Comparison of ENCODE assay signal across 25 mouse cellular contexts in the genomic region with DNA sequence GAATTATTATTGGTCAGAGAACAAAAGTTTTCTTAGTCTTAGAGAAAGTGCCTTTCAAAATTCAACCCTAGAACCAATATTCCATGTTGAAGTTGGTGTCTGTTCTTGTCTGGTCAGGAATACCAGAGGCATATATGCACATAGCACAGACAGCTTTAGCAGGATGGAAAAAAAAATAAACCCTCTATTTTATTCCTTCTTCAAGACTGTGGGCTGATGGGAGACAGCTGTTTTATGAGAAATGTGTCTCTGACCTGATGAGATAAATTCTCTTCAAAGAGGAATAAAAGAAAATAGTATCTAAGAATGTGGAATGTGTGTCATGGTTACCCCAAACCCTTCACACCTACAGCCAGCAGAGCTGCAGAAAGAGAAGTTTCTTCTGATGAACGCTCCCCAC.
DNase-seq lines count a peak whose midpoint lies in the region; ATAC-seq and TF ChIP-seq lines count a peak whose summit lies in the region.
"Had no signal": no experiment of that assay in that cellular context is flagged by ENCODE, and none has a peak within 500 bp of the region (broad histone marks: within the 10 kb centered on the region; RNA-seq: fewer than 3 reads in every experiment).

No protein-coding gene starts in this region.

- no peak for TF ChIP-seq CTCF in kidney, postnatal 0 days (IDR thresholded peaks at IDR 0.05; ENCODE audit: low read depth)

- no peak overlapping the region for H3K4me2 ChIP-seq in kidney, postnatal 0 days (ENCODE audit: low read length)
- H3K4me2 ChIP-seq in limb, embryonic 12.5 days: no peak overlapping the region
- no peak overlapping the region for H3K4me2 ChIP-seq in lung, embryonic 16.5 days (ENCODE audit: low read depth, low read length)
- H3K4me2 ChIP-seq: embryonic facial prominence, embryonic 12.5 days; forebrain, embryonic 13.5 days had no signal

- 59% methylated on average over 1 of the region's 1 CpGs for WGBS in kidney, postnatal 0 days
- 45% methylated on average over 1 of the region's 1 CpGs for WGBS in limb, embryonic 12.5 days
- 71% methylated on average over 1 of the region's 1 CpGs for WGBS in limb, embryonic 10.5 days
- WGBS in lung, embryonic 16.5 days: 31% methylated on average over 1 of the region's 1 CpGs

- no peaks in the 10 kb centered on the region for H3K4me1 ChIP-seq in kidney, postnatal 0 days (replicated peaks; ENCODE audit: insufficient read depth, low read length)
- peaks cover 24% of the 10 kb centered on the region for H3K4me1 ChIP-seq in limb, embryonic 12.5 days (replicated peaks)
- H3K4me1 ChIP-seq in limb, embryonic 10.5 days: peaks cover 25% of the 10 kb centered on the region
- no peaks in the 10 kb centered on the region; the same call in 1 of the 2 replicates for H3K4me1 ChIP-seq in lung, embryonic 16.5 days (replicated peaks; ENCODE audit: control insufficient read depth, insufficient read depth, low read length)

- H3K27me3 ChIP-seq in kidney, postnatal 0 days (ENCODE audit: insufficient read depth, low read length): no peaks in the 10 kb centered on the region
- 0 out of 2 replicates have a peak, but pooled peaks cover 4% of the 10 kb centered on the region for H3K27me3 ChIP-seq in limb, embryonic 12.5 days
- peaks cover 13% of the 10 kb centered on the region; the same call in 1 of the 2 replicates for H3K27me3 ChIP-seq in limb, embryonic 10.5 days (ENCODE audit: low read depth, poor library complexity, severe bottlenecking)
- no peaks in the 10 kb centered on the region for H3K27me3 ChIP-seq in lung, embryonic 16.5 days (ENCODE audit: control insufficient read depth, insufficient read depth, low read depth, low read length)
- H3K27me3 ChIP-seq: CH12.LX; embryonic facial prominence, embryonic 12.5 days; forebrain, embryonic 13.5 days; Patski had no signal

- H3K4me3 ChIP-seq in kidney, postnatal 0 days (replicated peaks; ENCODE audit: low read depth, low read length): no peak overlapping the region
- no peak overlapping the region for H3K4me3 ChIP-seq in limb, embryonic 12.5 days (replicated peaks)
- H3K4me3 ChIP-seq in limb, embryonic 10.5 days: no peak overlapping the region
- H3K4me3 ChIP-seq in lung, embryonic 16.5 days (ENCODE audit: low read length): no peak overlapping the region
- H3K4me3 ChIP-seq: embryonic facial prominence, embryonic 10.5 days; embryonic facial prominence, embryonic 12.5 days; forebrain, embryonic 13.5 days had no signal

- intact Hi-C loops in heart, postnatal 25 days (cut with DNase I): no loop called here

- no peak for ATAC-seq in kidney, postnatal 0 days (replicated peaks; ENCODE audit: low FRiP score, low read depth)
- ATAC-seq in limb, embryonic 12.5 days (ENCODE audit: insufficient number of reproducible peaks, insufficient read depth, low FRiP score, low TSS enrichment, low read depth): no peak
- ATAC-seq in lung, embryonic 16.5 days (ENCODE audit: low read depth): peak; percentile 72
- ATAC-seq: activated CD4-positive, CD25-positive, alpha-beta regulatory T cell, adult 4 months; CD4-positive, CD25-positive, alpha-beta regulatory T cell, adult 4 months; forebrain, embryonic 13.5 days; Patski had no signal

- H3K9me3 ChIP-seq in kidney, postnatal 0 days (replicated peaks; ENCODE audit: low read length): no peaks in the 10 kb centered on the region
- H3K9me3 ChIP-seq in limb, embryonic 12.5 days: no peaks in the 10 kb centered on the region
- no peaks in the 10 kb centered on the region for H3K9me3 ChIP-seq in limb, embryonic 10.5 days (replicated peaks)
- H3K9me3 ChIP-seq in lung, embryonic 16.5 days (ENCODE audit: control insufficient read depth, low read length): no peaks in the 10 kb centered on the region
- H3K9me3 ChIP-seq: embryonic facial prominence, embryonic 10.5 days; embryonic facial prominence, embryonic 12.5 days; forebrain, embryonic 13.5 days had no signal

- no peaks in the 10 kb centered on the region for H3K36me3 ChIP-seq in kidney, postnatal 0 days (ENCODE audit: insufficient read depth, low read length)
- no peaks in the 10 kb centered on the region; the same call in 1 of the 2 replicates for H3K36me3 ChIP-seq in limb, embryonic 12.5 days
- no peaks in the 10 kb centered on the region for H3K36me3 ChIP-seq in limb, embryonic 10.5 days
- no peaks in the 10 kb centered on the region for H3K36me3 ChIP-seq in lung, embryonic 16.5 days (ENCODE audit: control insufficient read depth, insufficient read depth, low read length)
- H3K36me3 ChIP-seq: embryonic facial prominence, embryonic 12.5 days; G1E had no signal

- no peak overlapping the region for H3K27ac ChIP-seq in kidney, postnatal 0 days
- H3K27ac ChIP-seq in limb, embryonic 12.5 days: 0 out of 2 replicates have a peak overlapping the region, but pooled peaks have one; percentile 23
- H3K27ac ChIP-seq in limb, embryonic 10.5 days: no peak overlapping the region
- H3K27ac ChIP-seq in lung, embryonic 16.5 days (ENCODE audit: low read length): no peak overlapping the region
- H3K27ac ChIP-seq: embryonic facial prominence, embryonic 10.5 days; embryonic facial prominence, embryonic 12.5 days; forebrain, embryonic 13.5 days had no signal

- no peak overlapping the region for H3K9ac ChIP-seq in kidney, postnatal 0 days (ENCODE audit: low read depth, low read length)
- H3K9ac ChIP-seq in limb, embryonic 12.5 days (replicated peaks): no peak overlapping the region
- H3K9ac ChIP-seq in lung, embryonic 16.5 days (ENCODE audit: low read length): no peak overlapping the region
- H3K9ac ChIP-seq: embryonic facial prominence, embryonic 12.5 days; forebrain, embryonic 13.5 days had no signal

- peak; percentile 43 for DNase-seq in heart, adult 11 months
- DNase-seq in heart, postnatal 25 days (ENCODE audit: low spot score): no peak
- peak; percentile 59 for DNase-seq in kidney, postnatal 0 days (ENCODE audit: low spot score)
- DNase-seq in kidney, adult 9 months: no peak
- no peak for DNase-seq in limb, embryonic 10.5 days (ENCODE audit: low spot score)
- no peak for DNase-seq in lung, postnatal 4 days
- DNase-seq: adrenal gland, adult 8-10 months; adrenal gland, postnatal 14 days; adrenal gland, postnatal 36 days; B cell, adult 2 months; cerebellum, adult 11-12 months; cerebellum, adult 2 months; cerebellum, adult 9-10 months; cerebellum, postnatal 10 days; cerebellum, postnatal 25 days had no signal

Comparison
In these comparisons a context has a peak if more than half of its experiments do, and no peak if none do; other contexts are left out.
1. DNase-seq: peak in heart, adult 11 months (single experiment) and kidney, postnatal 0 days (single experiment); none in heart, postnatal 25 days (single experiment), kidney, adult 9 months (single experiment), limb, embryonic 10.5 days (single experiment) and lung, postnatal 4 days (0 of 2).